Mouse (Mus musculus) heart, postnatal 0 days (tissue): ENCODE data around the gene Tm6sf2.

Experiments used
- CTCF ChIP-seq: IDR thresholded peaks from 2 replicates; pipeline ENCODE4 v1.5.1; 2016; ENCODE audit warnings: antibody characterized with exemption, control low read depth, low read depth
- EP300 ChIP-seq: IDR thresholded peaks from 2 replicates; pipeline ENCODE4 v1.6.1; 2016; ENCODE audit warnings: antibody characterized with exemption, low read depth

DNA sequence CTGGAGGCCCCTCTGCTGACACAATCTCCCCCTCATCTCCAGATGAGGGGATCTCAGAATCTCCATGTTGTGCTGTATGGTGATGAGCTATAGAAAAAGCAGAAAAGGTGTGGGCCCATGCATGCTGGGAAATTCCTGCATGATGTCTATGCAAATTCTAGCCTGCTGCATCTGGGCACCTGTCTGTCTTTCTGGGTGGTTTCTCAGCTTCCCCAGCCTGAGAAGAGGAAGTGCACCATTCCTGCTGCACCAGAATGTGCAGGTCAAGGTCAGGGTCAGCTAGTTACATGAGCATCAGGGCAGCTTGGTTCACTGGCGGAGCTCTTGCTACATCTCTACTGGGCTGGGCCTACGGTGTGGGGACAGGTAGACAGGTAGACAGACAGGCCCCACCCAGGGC is 37.7 kb downstream of the Tm6sf2 start:
- no peak for TF ChIP-seq CTCF
- no peak for TF ChIP-seq EP300
